Mouse (Mus musculus): ENCODE measurements around the gene Wwox. TPM values are rescaled to one million over a fixed set of nuclear protein-coding genes. Genes with fewer than 3 reads are reported as not detected.

The Wwox gene
- polyA plus RNA-seq, 1 experiment from 2014 or later = 10.6 TPM

DNA sequence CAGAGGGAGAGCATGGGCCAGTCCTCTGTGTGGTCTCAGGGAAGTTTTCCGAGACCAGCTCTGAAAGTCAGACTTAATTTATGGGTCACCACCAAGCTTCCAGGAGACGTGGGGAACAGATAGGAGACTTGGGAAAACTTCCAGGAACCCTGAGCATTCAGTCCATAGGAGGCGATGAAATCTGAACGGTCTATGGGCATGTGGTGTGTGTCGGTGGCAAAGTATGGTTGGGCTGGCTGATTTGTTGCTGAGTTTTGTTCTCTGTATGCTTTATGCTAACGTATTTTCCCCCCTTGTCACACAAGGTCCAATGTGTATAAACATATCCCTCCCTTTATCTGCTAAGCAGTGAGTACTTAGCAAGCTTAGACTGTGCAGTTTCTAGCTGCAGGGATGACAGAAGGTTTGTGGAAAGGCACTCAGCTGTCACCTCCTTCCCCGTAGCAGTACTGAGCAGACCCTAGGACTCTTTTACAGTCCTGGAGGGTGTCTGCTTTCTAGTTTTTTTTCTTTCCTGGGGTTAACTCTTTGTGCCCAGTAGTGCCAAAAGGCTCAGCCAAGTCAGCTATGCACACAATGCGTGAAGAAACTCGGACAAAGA, 179.6 kb downstream of the Wwox start:
- no peak for DNase-seq (ENCODE audit: low spot score)
- peaks cover 14% of the 10 kb centered on the region for H3K4me1 ChIP-seq
- no peak overlapping the region for H3K27ac ChIP-seq (replicated peaks)
- no peaks in the 10 kb centered on the region for H3K27me3 ChIP-seq (ENCODE audit: low read depth, poor library complexity, severe bottlenecking)
- H3K36me3 ChIP-seq = no peaks in the 10 kb centered on the region
- 72% methylated on average over 9 of the region's 9 CpGs for WGBS
- no peaks in the 10 kb centered on the region for H3K9me3 ChIP-seq (replicated peaks)
- no peak overlapping the region for H3K4me3 ChIP-seq

DNA sequence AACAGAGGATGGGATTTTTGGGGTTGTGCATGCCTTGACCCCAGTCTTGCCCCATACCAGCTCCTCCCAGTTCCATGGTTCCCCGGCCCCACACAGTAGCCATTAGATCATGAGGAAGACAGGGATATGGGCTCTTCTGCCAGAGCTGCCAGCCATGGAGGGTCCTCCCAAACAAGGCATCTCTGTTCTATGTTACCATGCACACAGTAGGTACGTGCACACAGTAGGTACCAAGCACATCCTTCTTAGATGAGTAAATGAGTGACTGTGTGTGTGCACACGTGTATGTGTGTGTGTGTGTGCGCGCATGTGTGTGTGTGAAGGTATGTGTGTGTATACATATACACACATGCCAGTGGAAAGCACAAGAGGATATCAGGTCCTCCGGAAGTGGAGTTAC, 185.9 kb downstream of the Wwox start:
- H3K27me3 ChIP-seq (ENCODE audit: low read depth, poor library complexity, severe bottlenecking) = no peaks in the 10 kb centered on the region
- no peak overlapping the region for H3K4me3 ChIP-seq
- DNase-seq (ENCODE audit: low spot score) = no peak
- 93% methylated on average over 6 of the region's 6 CpGs for WGBS
- no peaks in the 10 kb centered on the region for H3K4me1 ChIP-seq
- H3K27ac ChIP-seq (replicated peaks) = no peak overlapping the region
- no peaks in the 10 kb centered on the region for H3K36me3 ChIP-seq
- no peaks in the 10 kb centered on the region for H3K9me3 ChIP-seq (replicated peaks)

DNA sequence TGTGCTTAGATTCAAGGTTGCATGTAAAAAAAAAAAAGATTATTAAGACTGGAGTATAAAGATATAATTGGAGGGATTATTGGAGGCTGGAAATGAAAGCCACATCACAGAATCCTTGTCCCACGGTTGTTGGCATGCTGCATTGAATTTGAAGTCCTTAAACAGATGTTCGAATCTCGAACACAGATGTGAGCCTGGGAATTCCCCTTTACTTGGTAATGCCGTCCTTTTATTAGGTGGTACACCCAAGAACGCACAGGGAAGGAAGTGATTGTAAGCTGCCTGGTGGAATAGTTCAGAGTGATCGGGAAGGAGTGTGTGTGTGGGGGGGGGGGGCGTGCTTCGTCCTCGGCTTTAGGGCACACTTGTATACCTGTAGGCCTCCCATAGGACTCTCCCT, 187.4 kb downstream of the Wwox start:
- Histone ChIP-seq H3K36me3 (no peaks in the 10 kb centered on the region), H3K27me3 (ENCODE audit: low read depth, poor library complexity, severe bottlenecking) (no peaks in the 10 kb centered on the region), H3K9me3 (replicated peaks) (no peaks in the 10 kb centered on the region), H3K27ac (replicated peaks) (no peak overlapping the region), H3K4me1 (peaks cover 8% of the 10 kb centered on the region; the same call in 1 of the 2 replicates), H3K4me3 (no peak overlapping the region)
- no peak for DNase-seq (ENCODE audit: low spot score)
- WGBS = 87% methylated on average over 9 of the region's 9 CpGs

DNA sequence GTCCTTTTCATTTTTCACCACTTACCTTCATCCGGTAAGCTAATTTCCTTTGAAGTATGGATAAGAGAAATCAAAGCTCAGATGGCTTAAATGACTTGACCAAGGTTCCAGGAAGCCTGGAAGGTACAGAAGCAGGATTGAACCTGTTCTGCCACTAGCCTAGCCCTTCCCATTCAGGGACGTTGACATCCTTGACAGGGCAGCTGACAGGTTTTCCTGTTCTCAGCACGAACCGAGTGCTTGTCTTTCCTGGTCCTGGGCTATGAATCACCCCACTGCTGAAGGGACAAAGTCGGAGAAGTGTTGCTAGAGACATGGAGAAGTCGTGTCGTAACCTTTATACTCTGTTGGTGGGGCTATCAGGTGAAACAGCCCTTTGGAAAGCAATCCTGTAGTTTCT, 190.3 kb downstream of the Wwox start:
- Histone ChIP-seq H3K4me1 (peaks cover 9% of the 10 kb centered on the region; the same call in 1 of the 2 replicates), H3K36me3 (no peaks in the 10 kb centered on the region), H3K4me3 (no peak overlapping the region), H3K9me3 (replicated peaks) (no peaks in the 10 kb centered on the region), H3K27ac (replicated peaks) (no peak overlapping the region), H3K27me3 (ENCODE audit: low read depth, poor library complexity, severe bottlenecking) (no peaks in the 10 kb centered on the region)
- 86% methylated on average over 7 of the region's 7 CpGs for WGBS
- DNase-seq (ENCODE audit: low spot score) = no peak

DNA sequence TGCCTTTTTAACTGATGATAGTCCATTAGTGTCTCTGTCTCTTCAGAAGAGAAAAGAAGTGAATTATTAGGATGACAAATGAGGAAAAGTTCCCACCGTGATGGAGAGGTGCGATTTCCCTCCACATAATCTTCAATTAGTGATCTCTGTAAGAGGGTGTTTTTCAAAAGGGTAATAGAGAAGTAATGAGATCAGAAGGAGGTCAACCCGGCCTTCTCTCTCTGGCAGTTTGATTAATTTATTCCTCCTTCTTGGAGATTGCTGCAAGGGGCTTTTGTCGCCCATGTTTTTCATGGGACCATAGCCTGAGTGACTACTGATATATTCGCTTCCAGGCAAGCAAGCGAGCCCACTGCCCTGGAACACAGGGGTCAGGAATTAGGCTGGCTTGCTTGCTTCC, 191.6 kb downstream of the Wwox start:
- peaks cover 14% of the 10 kb centered on the region; the same call in 1 of the 2 replicates for H3K4me1 ChIP-seq
- WGBS = 62% methylated on average over 6 of the region's 6 CpGs
- H3K9me3 ChIP-seq (replicated peaks) = no peaks in the 10 kb centered on the region
- no peak for DNase-seq (ENCODE audit: low spot score)
- H3K27me3 ChIP-seq (ENCODE audit: low read depth, poor library complexity, severe bottlenecking) = no peaks in the 10 kb centered on the region
- no peaks in the 10 kb centered on the region for H3K36me3 ChIP-seq
- H3K27ac ChIP-seq (replicated peaks) = no peak overlapping the region
- H3K4me3 ChIP-seq = no peak overlapping the region

DNA sequence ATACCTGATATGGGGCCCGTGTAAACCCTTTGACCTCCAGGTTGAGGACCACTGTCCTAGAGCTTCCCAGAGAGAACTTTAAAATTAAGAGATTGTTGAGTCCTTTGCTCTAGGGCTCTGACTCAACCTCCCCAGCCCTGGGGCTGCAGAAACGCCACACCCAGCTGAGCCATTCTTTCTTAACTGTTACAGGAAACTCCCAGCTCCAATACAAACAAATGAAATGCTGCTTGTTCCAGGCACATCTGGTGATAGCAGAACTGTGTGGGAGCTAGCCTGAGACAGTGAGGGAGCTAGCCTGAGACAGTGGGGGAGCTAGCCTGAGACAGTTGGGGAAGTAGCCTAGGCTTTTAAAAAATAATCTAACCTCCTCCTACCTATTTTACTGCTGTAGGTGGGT, 194.7 kb downstream of the Wwox start:
- Histone ChIP-seq H3K9me3 (replicated peaks) (no peaks in the 10 kb centered on the region), H3K4me3 (no peak overlapping the region), H3K27ac (replicated peaks) (no peak overlapping the region), H3K27me3 (ENCODE audit: low read depth, poor library complexity, severe bottlenecking) (no peaks in the 10 kb centered on the region), H3K4me1 (peaks cover 14% of the 10 kb centered on the region; the same call in 1 of the 2 replicates), H3K36me3 (no peaks in the 10 kb centered on the region)
- DNase-seq (ENCODE audit: low spot score) = no peak
- WGBS = 88% methylated on average over 2 of the region's 2 CpGs

DNA sequence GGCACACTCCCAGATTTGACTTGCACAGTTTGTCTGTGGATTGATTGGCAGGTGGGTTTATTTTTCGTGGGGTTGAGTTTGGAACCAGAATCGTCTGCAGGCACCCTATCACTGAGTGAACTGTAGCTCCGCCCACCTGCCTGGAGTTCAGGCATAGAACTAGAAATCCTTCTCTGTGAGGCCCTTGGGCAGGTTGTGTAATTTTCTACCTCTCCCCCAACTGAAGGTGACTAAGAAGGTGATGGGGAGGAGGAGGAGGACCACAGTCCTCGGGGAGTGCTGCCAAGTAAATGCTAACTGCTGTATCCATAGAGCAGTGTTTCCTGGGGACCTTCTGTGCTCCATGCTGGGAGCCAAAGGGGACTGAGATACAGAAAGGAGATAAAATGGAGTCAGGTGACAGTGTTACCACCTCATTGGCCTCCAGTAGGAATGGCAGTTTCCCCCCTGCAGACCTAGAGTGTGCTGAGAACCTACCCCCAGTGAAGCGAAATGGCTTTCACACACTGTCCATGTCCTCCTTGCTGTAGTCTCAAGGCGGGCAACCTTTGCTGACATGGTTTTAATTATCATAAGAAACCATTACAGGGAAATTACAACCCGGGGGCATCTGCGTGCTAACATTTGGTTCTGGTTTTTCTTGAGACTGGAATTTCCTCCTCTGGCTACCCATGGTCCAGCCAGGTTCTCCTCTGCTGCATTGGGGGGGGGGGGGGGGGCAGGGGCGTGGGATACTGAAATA, 195.4 kb downstream of the Wwox start:
- 70% methylated on average over 9 of the region's 9 CpGs for WGBS
- Histone ChIP-seq H3K27me3 (ENCODE audit: low read depth, poor library complexity, severe bottlenecking) (no peaks in the 10 kb centered on the region), H3K4me3 (no peak overlapping the region), H3K9me3 (replicated peaks) (no peaks in the 10 kb centered on the region), H3K4me1 (peaks cover 14% of the 10 kb centered on the region; the same call in 1 of the 2 replicates), H3K36me3 (no peaks in the 10 kb centered on the region), H3K27ac (replicated peaks) (no peak overlapping the region)
- peak; percentile 15 for DNase-seq (ENCODE audit: low spot score)

DNA sequence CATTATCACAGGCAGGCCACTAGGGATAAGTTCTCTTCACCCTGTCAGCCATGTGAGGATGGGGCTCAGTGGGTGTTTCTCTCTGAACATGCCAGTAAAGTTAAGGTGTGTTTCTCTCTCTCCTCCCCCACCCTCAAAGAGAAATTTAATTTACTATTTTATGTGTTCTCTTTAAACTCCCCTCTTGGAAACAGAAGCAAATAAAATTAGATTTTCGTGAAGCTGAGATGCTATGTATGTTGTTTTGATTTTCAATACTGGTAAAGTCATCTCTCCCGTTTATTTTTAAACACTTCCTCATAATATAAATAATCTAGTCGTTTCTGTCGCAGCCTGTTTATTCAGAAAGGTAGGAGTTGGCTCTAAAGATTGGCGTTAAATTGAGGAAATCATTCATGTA, 196.9 kb downstream of the Wwox start:
- H3K27ac ChIP-seq (replicated peaks) = no peak overlapping the region
- 87% methylated on average over 5 of the region's 5 CpGs for WGBS
- H3K4me3 ChIP-seq = no peak overlapping the region
- no peaks in the 10 kb centered on the region for H3K27me3 ChIP-seq (ENCODE audit: low read depth, poor library complexity, severe bottlenecking)
- 0 out of 2 replicates have a peak, but pooled peaks cover 10% of the 10 kb centered on the region for H3K4me1 ChIP-seq
- DNase-seq (ENCODE audit: low spot score) = no peak
- H3K9me3 ChIP-seq (replicated peaks) = no peaks in the 10 kb centered on the region
- H3K36me3 ChIP-seq = no peaks in the 10 kb centered on the region

DNA sequence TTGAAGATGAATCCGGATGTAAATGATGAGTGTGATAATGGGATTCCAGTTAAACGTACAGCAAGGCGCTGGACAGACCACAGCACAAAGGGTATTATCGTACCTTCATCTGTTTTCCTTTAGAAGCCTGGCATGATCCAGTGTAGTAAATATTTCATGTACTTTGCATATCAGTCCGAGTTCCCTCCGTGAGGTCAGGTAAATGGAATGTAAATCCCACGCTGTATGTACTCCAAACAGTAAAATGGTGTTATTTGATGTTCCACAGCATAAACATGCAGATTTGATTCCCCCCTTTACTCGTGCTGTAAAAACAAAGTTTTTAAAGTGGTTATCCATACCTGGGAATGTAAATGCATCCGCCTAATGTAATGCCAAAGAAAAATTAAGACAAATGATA, 202.4 kb downstream of the Wwox start:
- Histone ChIP-seq H3K4me1 (no peaks in the 10 kb centered on the region), H3K27ac (replicated peaks) (no peak overlapping the region), H3K27me3 (ENCODE audit: low read depth, poor library complexity, severe bottlenecking) (no peaks in the 10 kb centered on the region), H3K36me3 (no peaks in the 10 kb centered on the region), H3K4me3 (no peak overlapping the region), H3K9me3 (replicated peaks) (no peaks in the 10 kb centered on the region)
- 91% methylated on average over 9 of the region's 9 CpGs for WGBS
- no peak for DNase-seq (ENCODE audit: low spot score)

DNA sequence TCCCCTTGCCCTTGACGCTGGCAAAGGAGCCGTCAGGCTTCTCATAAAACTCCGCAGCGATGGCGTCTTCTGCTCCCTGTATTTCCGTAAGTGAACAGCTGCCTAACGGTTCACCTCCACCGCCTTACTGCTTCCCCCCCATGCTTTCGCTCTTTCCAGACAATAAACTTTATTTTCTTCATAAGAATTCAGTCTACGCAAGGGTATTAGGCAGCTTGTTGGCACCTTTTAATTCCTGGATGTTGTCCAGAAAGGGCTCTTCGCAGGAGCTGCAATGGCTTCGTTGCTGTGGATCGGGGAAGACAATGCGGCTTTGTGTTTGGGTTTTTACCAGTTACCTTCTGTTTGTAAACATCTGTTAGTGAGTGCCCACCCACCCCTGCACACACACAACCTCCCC, 211.3 kb downstream of the Wwox start:
- Histone ChIP-seq H3K9me3 (replicated peaks) (no peaks in the 10 kb centered on the region), H3K4me3 (no peak overlapping the region), H3K27me3 (ENCODE audit: low read depth, poor library complexity, severe bottlenecking) (no peaks in the 10 kb centered on the region), H3K27ac (replicated peaks) (no peak overlapping the region), H3K36me3 (no peaks in the 10 kb centered on the region), H3K4me1 (no peaks in the 10 kb centered on the region)
- no peak for DNase-seq (ENCODE audit: low spot score)
- 93% methylated on average over 14 of the region's 14 CpGs for WGBS

DNA sequence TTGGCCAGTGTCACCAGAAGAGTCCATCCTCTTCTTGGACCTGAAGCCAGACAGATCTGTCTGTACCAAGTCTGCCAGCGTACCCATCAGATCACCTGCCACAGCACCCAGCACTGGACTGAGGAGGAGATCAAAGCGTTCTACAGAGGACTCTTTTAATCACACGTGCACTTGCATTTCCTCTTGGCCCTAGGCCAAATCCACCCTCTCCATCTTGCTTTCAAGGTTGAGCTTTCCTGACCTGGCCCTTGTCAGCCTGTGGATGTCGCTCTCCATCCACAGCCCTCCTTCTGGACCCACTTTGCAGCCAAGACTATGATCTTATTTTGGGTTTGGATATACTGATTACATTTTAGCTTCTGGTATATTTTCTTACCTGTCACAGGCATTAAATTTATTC, 218.3 kb downstream of the Wwox start:
- no peaks in the 10 kb centered on the region for H3K9me3 ChIP-seq (replicated peaks)
- no peaks in the 10 kb centered on the region for H3K36me3 ChIP-seq
- no peak overlapping the region for H3K27ac ChIP-seq (replicated peaks)
- H3K4me1 ChIP-seq = no peaks in the 10 kb centered on the region
- WGBS = 90% methylated on average over 4 of the region's 4 CpGs
- H3K4me3 ChIP-seq = no peak overlapping the region
- DNase-seq (ENCODE audit: low spot score) = no peak
- H3K27me3 ChIP-seq (ENCODE audit: low read depth, poor library complexity, severe bottlenecking) = no peaks in the 10 kb centered on the region

DNA sequence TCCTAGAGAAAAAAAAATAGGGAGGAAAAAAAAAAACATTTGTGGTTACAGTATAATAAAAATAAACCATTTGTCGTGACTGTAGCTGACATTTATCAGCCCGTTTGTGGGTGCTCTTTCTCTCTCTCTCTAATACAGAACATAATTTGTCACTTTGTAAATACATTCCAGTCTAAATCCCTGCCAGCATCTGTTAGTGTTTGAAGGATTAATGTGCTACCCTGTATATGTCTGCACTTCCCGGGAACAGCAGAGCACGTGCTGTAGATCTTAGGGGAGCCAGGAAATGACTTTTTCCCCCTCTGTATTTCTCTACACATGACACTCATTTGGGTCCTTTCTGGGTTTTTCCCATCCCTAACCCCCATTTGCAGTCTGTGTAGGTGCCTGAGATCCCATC, 219.0 kb downstream of the Wwox start:
- no peak for DNase-seq (ENCODE audit: low spot score)
- Histone ChIP-seq H3K27me3 (ENCODE audit: low read depth, poor library complexity, severe bottlenecking) (no peaks in the 10 kb centered on the region), H3K36me3 (no peaks in the 10 kb centered on the region), H3K9me3 (replicated peaks) (no peaks in the 10 kb centered on the region), H3K27ac (replicated peaks) (no peak overlapping the region), H3K4me1 (no peaks in the 10 kb centered on the region), H3K4me3 (no peak overlapping the region)
- WGBS = 91% methylated on average over 4 of the region's 4 CpGs

DNA sequence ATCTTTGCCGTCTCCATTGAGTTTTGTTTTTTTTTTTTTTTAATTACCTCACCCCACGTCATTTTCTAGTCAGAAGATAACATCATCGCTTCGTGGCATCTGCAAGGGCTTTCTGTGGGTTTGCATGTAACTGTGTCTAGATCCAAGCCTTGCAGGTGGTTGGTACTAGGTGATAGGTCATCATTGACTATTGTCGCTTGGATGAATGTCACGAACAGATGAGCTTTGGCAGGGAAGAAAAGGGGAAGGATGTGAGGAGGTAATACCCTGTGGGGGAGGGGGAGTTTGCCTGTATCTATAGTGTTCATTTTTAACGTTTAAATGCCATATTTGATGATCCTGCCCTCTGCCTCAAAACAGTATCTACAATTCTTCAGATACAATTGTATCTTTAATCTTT, 223.6 kb downstream of the Wwox start:
- Histone ChIP-seq H3K27me3 (ENCODE audit: low read depth, poor library complexity, severe bottlenecking) (no peaks in the 10 kb centered on the region), H3K36me3 (no peaks in the 10 kb centered on the region), H3K4me1 (peaks cover 5% of the 10 kb centered on the region), H3K4me3 (no peak overlapping the region), H3K27ac (replicated peaks) (no peak overlapping the region), H3K9me3 (replicated peaks) (no peaks in the 10 kb centered on the region)
- WGBS = 83% methylated on average over 7 of the region's 7 CpGs
- no peak for DNase-seq (ENCODE audit: low spot score)

Data from midbrain, embryonic 10.5 days (tissue).